Mouse (Mus musculus) T-cell, adult 66 days (primary cell): ENCODE measurements around the gene 0610030E20Rik. TPM values are rescaled to one million over a fixed set of nuclear protein-coding genes. Genes with fewer than 3 reads are reported as not detected.

Experiments used
- total RNA-seq, 2 experiments: library from RNA; stranded (reverse); gene quantifications; 3 replicates in 1 of 2; 4 replicates in 1 of 2; pipeline ENCODE4 v1.2.4; 2023

Gene 0610030E20Rik
- 10 to 100 TPM; 31.7 to 32.4 TPM for total RNA-seq

GRCm38 (mm10) chr6:72347166-72347941 is at the start of gene 0610030E20Rik:
0610030E20Rik (plus strand) TSS chr6:72347317.

GRCm38 (mm10) chr6:72345074-72345567 is 2.0 kb upstream of the 0610030E20Rik start, which contains the start of gene Usp39:
Usp39 (minus strand) TSS chr6:72345184.

DNA sequence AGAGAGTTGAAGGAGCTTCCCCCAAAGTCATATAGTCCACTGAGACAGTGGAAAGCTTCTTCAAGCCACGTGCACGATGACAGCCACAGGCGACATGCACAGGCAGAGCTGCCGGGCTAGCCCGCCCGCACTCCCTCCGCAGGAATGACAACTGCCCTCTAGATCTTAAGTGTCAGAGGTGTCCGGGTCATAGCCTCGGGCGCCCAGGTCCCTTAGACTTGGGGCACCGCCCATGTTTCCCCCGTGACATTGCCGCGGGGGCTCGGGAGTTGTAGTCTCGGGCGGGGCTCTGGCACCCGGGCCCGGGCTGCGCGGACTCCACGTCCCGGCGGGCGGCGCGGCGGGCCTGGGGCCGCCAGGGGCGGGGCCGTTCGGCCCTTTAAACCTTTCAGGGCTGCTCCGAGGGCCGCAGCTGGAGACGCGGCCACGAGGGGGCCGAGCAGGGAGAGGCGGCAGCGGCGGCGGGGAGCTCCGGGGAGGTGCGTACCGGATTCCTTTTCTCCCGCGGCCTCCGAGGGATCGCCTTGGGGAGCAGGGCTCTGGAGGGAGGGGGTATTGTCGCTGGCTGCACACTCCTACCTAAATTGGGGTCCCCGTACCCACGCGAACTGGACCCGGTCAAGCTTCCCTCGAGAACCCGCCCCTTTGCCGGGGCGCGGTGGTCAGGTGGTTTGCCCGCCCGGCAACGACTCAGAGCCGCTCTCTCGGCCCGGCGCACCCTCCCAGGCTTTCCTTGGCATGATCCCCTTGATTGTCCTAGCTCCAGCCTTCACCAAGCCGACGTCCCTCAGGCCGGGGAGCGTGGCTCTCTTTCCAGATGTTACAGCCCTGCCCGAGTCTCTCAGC is 8.2 kb downstream of the 0610030E20Rik start, which contains the start of gene Tmem150a:
Gene Tmem150a, plus strand, starts transcription at position 382 of the 846 bp plus-strand sequence.

DNA sequence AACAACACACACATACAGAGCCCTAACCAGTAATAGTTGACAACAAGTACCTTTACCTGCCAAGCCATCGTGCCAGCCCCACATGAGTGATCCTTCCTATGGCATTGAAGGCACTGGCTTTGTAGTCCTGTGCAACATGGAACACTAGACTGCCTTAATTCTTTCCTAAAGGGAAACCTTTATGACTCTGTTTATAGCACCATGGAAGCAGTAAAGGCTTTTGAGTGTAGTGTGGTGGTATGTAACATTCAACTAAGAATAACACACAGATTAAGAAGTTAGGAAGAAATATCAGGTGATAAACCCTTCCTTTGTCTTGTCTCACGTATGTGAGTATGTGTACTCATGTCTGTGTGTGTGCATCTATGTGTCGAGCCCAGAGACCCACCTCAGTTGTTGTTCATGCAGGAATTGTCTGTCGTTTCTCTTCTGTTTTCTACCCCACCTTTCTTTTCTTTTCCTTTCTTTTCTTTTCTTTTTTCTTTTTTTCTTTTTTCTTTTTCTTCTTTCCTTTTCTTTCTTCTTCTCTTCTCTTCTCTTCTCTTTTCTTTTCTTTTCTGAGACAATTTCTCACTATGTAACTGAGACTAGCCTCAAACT is 19.8 kb downstream of the 0610030E20Rik start, which contains the start of gene Rnf181:
Gene Rnf181, minus strand, starts transcription at position 113 of the 600 bp plus-strand sequence.

DNA sequence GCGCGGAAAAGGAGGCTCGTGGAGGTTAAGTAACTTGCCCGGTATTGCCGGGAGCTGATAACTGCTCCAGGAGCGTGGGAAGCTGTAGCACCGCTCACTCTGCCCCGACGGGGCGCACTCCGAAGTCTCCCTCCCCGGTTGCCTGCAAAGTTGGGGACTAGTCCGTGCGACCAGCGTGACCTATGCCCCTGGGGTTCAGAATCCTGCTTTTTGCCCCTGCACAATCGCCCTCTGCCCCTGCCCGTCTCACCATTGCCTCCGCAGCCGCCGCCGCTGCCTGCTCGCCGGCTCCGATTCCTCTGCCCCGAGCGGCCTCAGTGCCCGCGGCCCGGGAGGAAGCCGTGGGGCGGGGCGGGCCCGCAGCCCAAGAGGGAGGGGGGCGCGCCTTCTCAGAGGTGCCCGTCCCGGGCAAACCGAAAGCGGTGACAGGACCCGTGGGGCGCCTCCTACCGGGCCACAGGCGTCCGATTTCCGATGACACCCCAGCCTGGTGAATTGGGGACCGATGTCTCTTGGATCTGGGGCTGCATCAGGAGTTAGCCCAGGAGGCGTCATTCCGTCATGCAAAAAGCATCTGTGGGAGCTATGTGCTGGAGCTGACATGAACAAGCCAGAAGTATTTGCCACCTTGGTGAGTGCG is 33.1 kb downstream of the 0610030E20Rik start, which contains the start of gene Vamp5:
Gene Vamp5, minus strand, starts transcription at position 338 of the 640 bp plus-strand sequence.

DNA sequence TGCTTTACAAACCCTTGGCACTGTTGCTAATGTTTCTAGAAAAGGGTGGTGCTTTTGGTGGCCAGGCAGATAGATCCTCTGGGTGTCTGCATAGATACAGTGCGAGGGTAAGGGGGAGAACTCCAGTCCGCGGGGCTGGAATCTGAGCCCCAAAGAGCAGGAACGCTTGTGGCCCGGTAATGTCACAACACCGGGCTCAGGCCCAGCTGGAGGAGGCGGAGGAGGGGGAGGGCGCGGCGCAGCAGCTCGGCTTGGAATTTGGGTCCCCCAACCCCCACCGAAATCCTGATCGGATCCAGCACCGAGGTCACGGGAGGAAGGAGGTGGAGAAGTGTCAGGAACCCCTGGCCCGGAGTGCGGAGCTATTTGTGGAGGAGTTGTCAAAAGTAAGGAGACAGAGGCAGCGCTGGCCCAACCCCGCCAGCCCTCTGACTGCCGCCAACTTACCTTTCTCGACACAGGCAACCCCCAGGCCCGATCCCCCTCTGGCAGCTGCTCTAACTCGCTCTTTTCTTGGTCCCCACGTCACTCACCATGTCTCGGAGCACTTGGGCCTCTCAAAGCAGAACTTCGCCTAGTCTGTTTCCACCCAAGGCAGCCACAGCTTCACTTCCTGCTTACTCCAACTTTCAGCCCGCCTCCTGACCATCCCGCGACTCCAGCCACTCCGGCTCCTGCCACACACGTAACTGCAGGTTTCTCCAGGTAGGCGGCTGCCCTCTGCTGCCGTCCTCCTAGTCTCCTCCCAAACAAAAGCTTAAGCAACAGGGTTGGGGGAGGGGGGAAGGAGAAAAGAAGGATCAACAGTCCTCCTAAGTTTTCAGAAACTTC is 43.0 kb downstream of the 0610030E20Rik start, which contains the start of gene Vamp8:
Gene Vamp8, minus strand, starts transcription at position 763 of the 831 bp plus-strand sequence.

Other genes starting within 250 kb of the 0610030E20Rik start
- gene St3gal5, start 249.7 kb upstream of the 0610030E20Rik start, total RNA-seq: 1 to 10 TPM; 1.0 to 2.1 TPM
- gene Atoh8, start 111.7 kb upstream of the 0610030E20Rik start, total RNA-seq: not detected
- gene Sftpb, start 42.7 kb upstream of the 0610030E20Rik start, total RNA-seq: not detected
- 10 to 100 TPM; 43.4 to 45.8 TPM for gene Usp39, start 2.1 kb upstream of the 0610030E20Rik start, total RNA-seq
- 1 to 10 TPM; 2.0 to 2.6 TPM for gene Tmem150a, start 8.1 kb downstream of the 0610030E20Rik start, total RNA-seq
- 10 to 100 TPM; 74.0 to 85.5 TPM for gene Rnf181, start 19.6 kb downstream of the 0610030E20Rik start, total RNA-seq
- 10 to 100 TPM; 15.6 to 19.2 TPM for gene Vamp5, start 33.2 kb downstream of the 0610030E20Rik start, total RNA-seq
- 10 to 100 TPM; 59.1 to 77.8 TPM for gene Vamp8, start 43.4 kb downstream of the 0610030E20Rik start, total RNA-seq
- 10 to 100 TPM in 1 of 2 experiments, 1 to 10 TPM in 1; 9.6 to 14.7 TPM for gene Ggcx, start 67.0 kb downstream of the 0610030E20Rik start, total RNA-seq
- 100 to 1,000 TPM; 245 to 265 TPM for gene Mat2a, start 92.2 kb downstream of the 0610030E20Rik start, total RNA-seq
- gene Sh2d6, start 174.4 kb downstream of the 0610030E20Rik start, total RNA-seq: not detected
- gene Capg, start 197.1 kb downstream of the 0610030E20Rik start, total RNA-seq: 10 to 100 TPM; 28.8 to 43.3 TPM